Mouse (Mus musculus) heart, embryonic 13.5 days (tissue): ENCODE measurements around the gene Tet2. TPM values are rescaled to one million over a fixed set of nuclear protein-coding genes. Genes with fewer than 3 reads are reported as not detected.

Experiments used
- ATAC-seq: fragments of 200-750 bp; cut with Nextera tagmentation; 2 replicates; pipeline ENCODE4 v1.8.0; 2017; ENCODE audit warnings: moderate TSS enrichment; ENCODE audit not compliant: insufficient number of reproducible peaks, low FRiP score, low TSS enrichment; ENCODE audit errors: extremely low read depth
- H3K27ac ChIP-seq: fragments of 300-500 bp; sonication (generic); replicated peaks from 2 replicates; pipeline ENCODE4 v1.5.1; 2015; ENCODE audit warnings: moderate library complexity, mild to moderate bottlenecking, inconsistent platforms
- H3K27me3 ChIP-seq: fragments of 300-500 bp; sonication (generic); replicated peaks from 2 replicates; pipeline ENCODE4 v1.6.1; 2015; ENCODE audit warnings: mild to moderate bottlenecking, inconsistent platforms
- H3K36me3 ChIP-seq: fragments of 300-500 bp; sonication (generic); 2 replicates; pipeline ENCODE4 v1.6.1; 2015; ENCODE audit warnings: mild to moderate bottlenecking, inconsistent platforms
- H3K4me1 ChIP-seq: fragments of 300-500 bp; sonication (generic); 2 replicates; pipeline ENCODE4 v1.6.1; 2015; ENCODE audit warnings: inconsistent platforms
- H3K4me2 ChIP-seq: fragments of 300-500 bp; sonication (generic); 2 replicates; pipeline ENCODE4 v1.6.1; 2015; ENCODE audit warnings: inconsistent platforms, mild to moderate bottlenecking, moderate library complexity
- H3K4me3 ChIP-seq: fragments of 300-500 bp; sonication (generic); 2 replicates; pipeline ENCODE4 v1.5.1; 2015; ENCODE audit warnings: moderate library complexity, mild to moderate bottlenecking, inconsistent platforms
- H3K9ac ChIP-seq: fragments of 300-500 bp; sonication (generic); 2 replicates; pipeline ENCODE4 v1.6.1; 2015; ENCODE audit warnings: inconsistent platforms, mild to moderate bottlenecking, moderate library complexity
- H3K9me3 ChIP-seq: fragments of 300-500 bp; sonication (generic); 2 replicates; pipeline ENCODE4 v1.6.1; 2016; ENCODE audit warnings: inconsistent platforms
- WGBS: fragments of 180-500 bp; shearing (Covaris S2); methylation state at CpG from one replicate; pipeline ENCODE4 v1.1.7; 2015; ENCODE audit warnings: mixed read lengths; 5-methylcytosine and 5-hydroxymethylcytosine counted together
- polyA plus RNA-seq: library from polyadenylated mRNA; unstranded; fragments of >200 nt; fragmentation: Nextera tagmentation; extraction: Ambion mirVana; gene quantifications from 2 replicates; pipeline ENCODE4 v1.2.1, GENCODE M21; 2015

Tet2 gene
- polyA plus RNA-seq, 1 experiment from 2014 or later: 15.5 TPM

DNA sequence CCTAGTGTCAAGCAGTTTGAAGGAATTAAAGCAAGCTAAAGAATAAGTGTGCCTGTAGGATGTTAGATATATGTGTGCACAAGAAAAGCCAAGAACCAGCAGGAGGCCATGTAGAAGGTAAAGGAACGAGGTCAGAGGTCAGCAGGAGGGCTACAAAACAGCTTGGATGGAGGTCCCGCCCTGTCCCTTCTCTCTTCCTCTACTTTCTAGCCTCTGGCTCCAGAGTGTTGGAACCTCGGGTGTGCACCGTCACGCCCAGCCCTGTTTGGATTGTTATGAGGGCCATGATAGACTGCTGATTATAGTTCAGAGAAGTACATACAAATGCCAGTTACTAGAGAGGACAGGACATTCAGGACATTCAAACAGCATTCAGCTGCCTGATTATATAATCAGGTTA is 27.0 kb upstream of the Tet2 start:
- H3K27ac ChIP-seq: no peak overlapping the region
- no peak overlapping the region for H3K4me2 ChIP-seq
- no peaks in the 10 kb centered on the region for H3K36me3 ChIP-seq
- H3K9me3 ChIP-seq: no peaks in the 10 kb centered on the region
- 75% methylated on average over 5 of the region's 5 CpGs for WGBS
- H3K4me1 ChIP-seq: no peaks in the 10 kb centered on the region
- no peak overlapping the region for H3K9ac ChIP-seq
- H3K27me3 ChIP-seq: no peaks in the 10 kb centered on the region
- no peak overlapping the region for H3K4me3 ChIP-seq
- ATAC-seq: no peak

GRCm38 (mm10) chr3:133563503-133564205 is 18.7 kb upstream of the Tet2 start:
- Histone ChIP-seq H3K4me2 (no peak overlapping the region), H3K9ac (no peak overlapping the region), H3K36me3 (no peaks in the 10 kb centered on the region), H3K4me1 (no peaks in the 10 kb centered on the region), H3K27me3 (no peaks in the 10 kb centered on the region), H3K4me3 (no peak overlapping the region), H3K9me3 (no peaks in the 10 kb centered on the region), H3K27ac (no peak overlapping the region)
- no peak for ATAC-seq
- 59% methylated on average over 2 of the region's 2 CpGs for WGBS

GRCm38 (mm10) chr3:133559413-133560114 is 14.6 kb upstream of the Tet2 start:
- Histone ChIP-seq H3K4me3 (no peak overlapping the region), H3K36me3 (no peaks in the 10 kb centered on the region), H3K9ac (no peak overlapping the region), H3K27ac (no peak overlapping the region), H3K9me3 (no peaks in the 10 kb centered on the region), H3K27me3 (no peaks in the 10 kb centered on the region), H3K4me2 (no peak overlapping the region), H3K4me1 (no peaks in the 10 kb centered on the region)
- ATAC-seq: no peak
- 83% methylated on average over 6 of the region's 6 CpGs for WGBS

DNA sequence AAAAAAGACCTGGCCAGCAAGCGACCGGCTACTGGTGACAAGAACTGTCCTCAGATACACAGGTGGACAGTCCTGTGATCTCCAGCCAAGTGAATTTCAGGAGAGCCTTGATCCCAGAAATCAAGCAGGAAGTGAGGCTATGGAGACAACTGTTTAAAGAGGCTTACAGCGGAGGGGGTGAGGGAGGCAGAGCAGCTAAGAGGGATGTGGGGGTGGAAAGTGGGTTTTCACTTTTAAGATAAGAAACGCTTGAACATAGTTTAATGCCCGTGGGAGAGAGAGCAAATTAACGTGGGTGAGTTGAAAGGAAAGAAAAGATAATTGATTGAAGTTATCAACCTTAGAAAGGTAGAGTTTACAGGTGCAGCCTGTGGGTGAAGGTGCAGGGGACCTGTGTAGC is 12.7 kb upstream of the Tet2 start:
- no peak overlapping the region for H3K27ac ChIP-seq

DNA sequence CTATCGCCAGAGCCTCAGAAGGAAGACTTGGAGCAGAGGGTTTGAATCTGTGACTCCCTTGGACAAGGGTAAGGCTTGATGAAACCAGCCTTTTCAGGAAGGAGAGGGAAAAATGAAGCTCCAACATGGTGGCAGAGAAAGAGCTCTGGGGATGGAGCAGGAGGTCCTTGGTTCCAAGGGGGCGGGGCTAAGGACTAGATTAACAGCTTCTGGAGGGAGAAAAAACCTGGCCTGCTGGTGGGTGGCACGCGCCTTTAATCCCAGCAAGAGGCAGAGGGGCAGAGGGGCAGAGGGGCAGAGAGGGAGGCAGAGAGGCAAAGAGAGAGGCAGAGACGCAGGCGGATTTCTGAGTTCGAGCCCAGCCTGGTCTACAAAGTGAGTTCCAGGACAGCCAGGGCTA is 12.2 kb upstream of the Tet2 start:
- ATAC-seq: no peak

More for the DNA sequence above, 12.7 kb upstream of the Tet2 start:
- Histone ChIP-seq H3K4me3 (no peak overlapping the region), H3K27me3 (no peaks in the 10 kb centered on the region), H3K9me3 (no peaks in the 10 kb centered on the region), H3K36me3 (no peaks in the 10 kb centered on the region), H3K9ac (no peak overlapping the region), H3K4me1 (no peaks in the 10 kb centered on the region), H3K4me2 (no peak overlapping the region)
- 30% methylated on average over 6 of the region's 6 CpGs for WGBS
- no peak for ATAC-seq

GRCm38 (mm10) chr3:133555378-133555777 is 10.4 kb upstream of the Tet2 start:
- Histone ChIP-seq H3K4me1 (no peaks in the 10 kb centered on the region), H3K36me3 (no peaks in the 10 kb centered on the region), H3K4me3 (no peak overlapping the region), H3K27me3 (no peaks in the 10 kb centered on the region), H3K4me2 (no peak overlapping the region), H3K9ac (no peak overlapping the region), H3K27ac (no peak overlapping the region), H3K9me3 (no peaks in the 10 kb centered on the region)
- no peak for ATAC-seq
- WGBS: 81% methylated on average over 7 of the region's 7 CpGs

More for the DNA sequence above, 12.2 kb upstream of the Tet2 start:
- Histone ChIP-seq H3K27me3 (no peaks in the 10 kb centered on the region), H3K27ac (no peak overlapping the region), H3K9ac (no peak overlapping the region), H3K4me3 (no peak overlapping the region), H3K9me3 (no peaks in the 10 kb centered on the region), H3K4me1 (no peaks in the 10 kb centered on the region), H3K36me3 (no peaks in the 10 kb centered on the region), H3K4me2 (no peak overlapping the region)
- WGBS: 66% methylated on average over 7 of the region's 7 CpGs

- WGBS: 78% methylated on average over 6 of the region's 6 CpGs
- Histone ChIP-seq H3K4me3 (no peak overlapping the region), H3K9me3 (no peaks in the 10 kb centered on the region), H3K27ac (no peak overlapping the region), H3K9ac (no peak overlapping the region), H3K4me2 (no peak overlapping the region), H3K4me1 (no peaks in the 10 kb centered on the region), H3K36me3 (no peaks in the 10 kb centered on the region), H3K27me3 (no peaks in the 10 kb centered on the region)
- ATAC-seq: no peak
These were observed 9.7 kb upstream of the Tet2 start for GRCm38 (mm10) chr3:133554552-133555067.

DNA sequence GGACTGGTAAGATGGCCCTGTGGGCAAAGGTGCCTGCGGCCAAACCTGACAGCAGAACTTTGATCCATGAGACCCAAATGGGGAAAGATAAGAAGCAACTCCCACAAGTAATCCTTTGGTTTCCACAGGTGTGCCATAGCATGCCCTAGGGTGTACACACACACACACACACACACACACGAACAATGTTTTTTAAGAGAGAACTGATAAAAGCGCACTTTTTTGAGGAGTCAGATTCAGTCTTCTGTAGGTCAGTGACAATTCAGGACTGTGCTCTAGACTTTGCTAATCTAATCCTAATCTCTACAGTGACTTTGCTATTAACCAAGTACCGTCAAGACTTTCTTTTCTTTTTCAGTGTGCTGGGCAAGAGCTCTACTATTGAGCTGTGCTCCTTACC is 9.2 kb upstream of the Tet2 start:
- Histone ChIP-seq H3K9me3 (no peaks in the 10 kb centered on the region), H3K27ac (no peak overlapping the region), H3K27me3 (no peaks in the 10 kb centered on the region), H3K36me3 (no peaks in the 10 kb centered on the region), H3K4me2 (no peak overlapping the region), H3K9ac (no peak overlapping the region), H3K4me3 (no peak overlapping the region), H3K4me1 (no peaks in the 10 kb centered on the region)
- WGBS: 77% methylated on average over 4 of the region's 4 CpGs
- no peak for ATAC-seq

DNA sequence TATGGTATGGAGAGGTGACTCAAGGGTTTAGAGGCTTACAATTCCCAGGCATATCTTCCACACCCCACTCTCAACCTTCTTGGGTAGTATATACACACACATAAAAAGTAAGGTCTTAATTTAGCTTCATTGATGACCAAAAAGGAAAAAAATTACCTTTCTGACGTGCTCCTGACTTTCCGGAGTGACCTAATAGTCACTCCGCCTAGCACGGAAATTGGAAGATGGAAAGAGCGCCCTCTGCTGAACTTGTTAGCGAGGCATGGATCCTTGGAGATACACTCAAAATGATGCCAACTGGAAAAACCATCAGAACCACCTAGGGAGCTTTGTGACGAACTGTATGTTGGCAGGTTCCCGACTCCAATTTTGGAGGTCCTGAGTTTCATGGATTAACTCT is 7.0 kb upstream of the Tet2 start:
- ATAC-seq: no peak
- 58% methylated on average over 8 of the region's 8 CpGs for WGBS
- no peak overlapping the region for H3K9ac ChIP-seq

GRCm38 (mm10) chr3:133549385-133550170 is 4.6 kb upstream of the Tet2 start:
- H3K9me3 ChIP-seq: no peaks in the 10 kb centered on the region
- 0 out of 2 replicates have a peak, but pooled peaks cover 4% of the 10 kb centered on the region for H3K4me1 ChIP-seq
- no peak overlapping the region for H3K4me2 ChIP-seq
- WGBS: 54% methylated on average over 7 of the region's 7 CpGs
- ATAC-seq: no peak
- no peaks in the 10 kb centered on the region for H3K27me3 ChIP-seq
- H3K4me3 ChIP-seq: no peak overlapping the region
- no peak overlapping the region for H3K9ac ChIP-seq
- no peaks in the 10 kb centered on the region for H3K36me3 ChIP-seq
- H3K27ac ChIP-seq: no peak overlapping the region

More for the DNA sequence above, 7.0 kb upstream of the Tet2 start:
- no peaks in the 10 kb centered on the region for H3K4me1 ChIP-seq
- H3K4me2 ChIP-seq: no peak overlapping the region
- no peak overlapping the region for H3K27ac ChIP-seq
- no peak overlapping the region for H3K4me3 ChIP-seq
- H3K36me3 ChIP-seq: no peaks in the 10 kb centered on the region
- H3K9me3 ChIP-seq: no peaks in the 10 kb centered on the region
- no peaks in the 10 kb centered on the region for H3K27me3 ChIP-seq

- Histone ChIP-seq H3K4me2 (no peak overlapping the region), H3K4me3 (no peak overlapping the region), H3K4me1 (0 out of 2 replicates have a peak, but pooled peaks cover 4% of the 10 kb centered on the region), H3K9me3 (no peaks in the 10 kb centered on the region), H3K36me3 (no peaks in the 10 kb centered on the region), H3K9ac (no peak overlapping the region), H3K27ac (no peak overlapping the region), H3K27me3 (no peaks in the 10 kb centered on the region)
- 73% methylated on average over 2 of the region's 2 CpGs for WGBS
- no peak for ATAC-seq
These were observed 3.7 kb upstream of the Tet2 start for GRCm38 (mm10) chr3:133548613-133549012.
